Mouse (Mus musculus): ENCODE results near the gene Il1rapl1. TPM values are rescaled to one million over a fixed set of nuclear protein-coding genes. Genes with fewer than 3 reads are reported as not detected.

Gene Il1rapl1
- not detected for polyA plus RNA-seq (2017; shearing (Covaris generic))

- ATAC-seq: no peak
Measured at GRCm38 (mm10) chrX:88115609-88116073, at the start of gene Il1rapl1. TSS of gene Il1rapl1 (minus strand) at chrX:88115645.

GRCm38 (mm10) chrX:88158037-88158436, 42.6 kb upstream of the Il1rapl1 start:
- ATAC-seq: no peak

- ATAC-seq: no peak
Measured at GRCm38 (mm10) chrX:88125612-88126011, 10.2 kb upstream of the Il1rapl1 start.

GRCm38 (mm10) chrX:88120070-88120469, 4.6 kb upstream of the Il1rapl1 start:
- ATAC-seq: no peak

GRCm38 (mm10) chrX:88117858-88118257, 2.4 kb upstream of the Il1rapl1 start:
- no peak for ATAC-seq

- no peak for ATAC-seq
Measured at GRCm38 (mm10) chrX:88116326-88116725, 881 bp upstream of the Il1rapl1 start.

- no peak for ATAC-seq
Measured at GRCm38 (mm10) chrX:88113561-88113960, 1.9 kb downstream of the Il1rapl1 start.

- ATAC-seq: no peak
Measured at GRCm38 (mm10) chrX:88112254-88112653, 3.2 kb downstream of the Il1rapl1 start.

GRCm38 (mm10) chrX:88109733-88110132, 5.7 kb downstream of the Il1rapl1 start:
- ATAC-seq: no peak

GRCm38 (mm10) chrX:88093936-88094569, 21.4 kb downstream of the Il1rapl1 start:
- no peak for ATAC-seq

- no peak for ATAC-seq
Measured at GRCm38 (mm10) chrX:88089873-88090272, 25.6 kb downstream of the Il1rapl1 start.

GRCm38 (mm10) chrX:88072741-88073419, 42.6 kb downstream of the Il1rapl1 start:
- ATAC-seq: no peak

GRCm38 (mm10) chrX:88070368-88070767, 45.1 kb downstream of the Il1rapl1 start:
- no peak for ATAC-seq

GRCm38 (mm10) chrX:88043556-88043955, 71.9 kb downstream of the Il1rapl1 start:
- ATAC-seq: no peak

- no peak for ATAC-seq
Measured at GRCm38 (mm10) chrX:88038984-88039383, 76.5 kb downstream of the Il1rapl1 start.

- ATAC-seq: no peak
Measured at GRCm38 (mm10) chrX:87897172-87897571, 218.3 kb downstream of the Il1rapl1 start.

GRCm38 (mm10) chrX:87891916-87892315, 223.5 kb downstream of the Il1rapl1 start:
- ATAC-seq: no peak

GRCm38 (mm10) chrX:87854107-87854506, 261.3 kb downstream of the Il1rapl1 start:
- ATAC-seq: no peak

- ATAC-seq: no peak
Measured at GRCm38 (mm10) chrX:87813884-87814283, 301.6 kb downstream of the Il1rapl1 start.

GRCm38 (mm10) chrX:87807717-87808116, 307.7 kb downstream of the Il1rapl1 start:
- ATAC-seq: no peak

- no peak for ATAC-seq
Measured at GRCm38 (mm10) chrX:87793011-87793410, 322.4 kb downstream of the Il1rapl1 start.

GRCm38 (mm10) chrX:87710589-87710988, 404.9 kb downstream of the Il1rapl1 start:
- ATAC-seq: no peak

- ATAC-seq: no peak
Measured at GRCm38 (mm10) chrX:87663856-87664255, 451.6 kb downstream of the Il1rapl1 start.

- no peak for ATAC-seq
Measured at GRCm38 (mm10) chrX:87655644-87656043, 459.8 kb downstream of the Il1rapl1 start.
